In the genomic region with DNA sequence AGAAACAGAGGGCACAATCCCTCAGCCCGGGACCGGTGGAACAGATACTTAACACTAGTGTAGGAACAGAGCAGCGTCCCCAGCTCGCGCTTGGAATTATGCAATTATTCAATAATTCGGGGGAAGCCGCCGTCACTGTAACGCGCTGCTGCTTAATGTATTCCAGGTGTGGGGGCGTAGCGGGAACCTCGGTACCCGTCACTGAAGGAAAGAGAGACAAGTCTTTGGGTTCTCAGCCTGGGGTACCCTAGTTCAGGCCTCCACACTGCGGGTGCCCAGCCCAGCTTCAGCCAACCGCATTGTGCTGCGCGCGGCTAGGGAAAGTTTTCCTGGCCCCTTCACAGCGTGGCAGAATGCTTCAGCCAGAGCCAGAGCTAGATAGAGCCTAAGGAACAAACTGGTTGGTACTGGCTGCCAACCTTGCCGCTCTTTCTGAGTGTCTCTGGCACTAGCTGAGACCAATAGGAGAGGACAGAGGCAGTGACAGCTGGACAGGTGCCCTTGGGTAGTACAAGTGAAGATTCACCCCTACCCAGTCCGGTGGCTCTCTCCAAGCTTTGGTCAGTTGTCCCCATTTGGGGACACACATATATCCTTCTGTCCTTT, we compare ENCODE assay signal across 8 mouse cellular contexts. TPM values are rescaled to one million over a fixed set of nuclear protein-coding genes. Genes with fewer than 3 reads are reported as not detected.
DNase-seq lines count a peak whose midpoint lies in the region; ATAC-seq lines count a peak whose summit lies in the region.

No protein-coding gene starts in this region.

- H3K9me3 ChIP-seq in lung, embryonic 15.5 days: no peaks in the 10 kb centered on the region
- no peaks in the 10 kb centered on the region for H3K9me3 ChIP-seq in forebrain, embryonic 10.5 days
- no peaks in the 10 kb centered on the region for H3K9me3 ChIP-seq in liver, embryonic 12.5 days (replicated peaks)
- H3K9me3 ChIP-seq in stomach, embryonic 16.5 days (replicated peaks; ENCODE audit: control insufficient read depth, low read length): no peaks in the 10 kb centered on the region

- H3K27ac ChIP-seq in lung, embryonic 15.5 days: no peak overlapping the region
- H3K27ac ChIP-seq in forebrain, embryonic 10.5 days: no peak overlapping the region
- no peak overlapping the region for H3K27ac ChIP-seq in liver, embryonic 12.5 days
- no peak overlapping the region for H3K27ac ChIP-seq in stomach, embryonic 16.5 days (ENCODE audit: low read length)

- H3K9ac ChIP-seq in lung, embryonic 15.5 days: no peak overlapping the region
- no peak overlapping the region for H3K9ac ChIP-seq in liver, embryonic 12.5 days
- H3K9ac ChIP-seq in stomach, embryonic 16.5 days (ENCODE audit: low read length): peak overlapping the region; percentile 16

- H3K4me3 ChIP-seq in lung, embryonic 15.5 days: peak overlapping the region; percentile 37
- peak overlapping the region; percentile 55 for H3K4me3 ChIP-seq in forebrain, embryonic 10.5 days
- H3K4me3 ChIP-seq in liver, embryonic 12.5 days: peak overlapping the region; percentile 32; the same call in 1 of the 2 replicates
- H3K4me3 ChIP-seq in stomach, embryonic 16.5 days (replicated peaks; ENCODE audit: low read length): peak overlapping the region; percentile 49

- WGBS in lung, embryonic 15.5 days: 7% methylated on average over 22 of the region's 22 CpGs
- 5% methylated on average over 22 of the region's 22 CpGs for WGBS in forebrain, embryonic 10.5 days
- 12% methylated on average over 22 of the region's 22 CpGs for WGBS in liver, embryonic 12.5 days (ENCODE audit: insufficient replicate concordance)
- 10% methylated on average over 22 of the region's 22 CpGs for WGBS in stomach, embryonic 16.5 days

- peaks cover 35% of the 10 kb centered on the region for H3K27me3 ChIP-seq in lung, embryonic 15.5 days
- H3K27me3 ChIP-seq in forebrain, embryonic 10.5 days (ENCODE audit: poor library complexity, severe bottlenecking): peaks cover 60% of the 10 kb centered on the region
- peaks cover 71% of the 10 kb centered on the region for H3K27me3 ChIP-seq in liver, embryonic 12.5 days (replicated peaks)
- H3K27me3 ChIP-seq in stomach, embryonic 16.5 days (ENCODE audit: control insufficient read depth, insufficient read depth, low read length): peaks cover 27% of the 10 kb centered on the region

- intact Hi-C loops in heart, postnatal 14 days (cut with DNase I): no loop called here

- DNase-seq in lung, postnatal 25 days (ENCODE audit: low spot score): no peak
- DNase-seq in forebrain, embryonic 10.5 days (ENCODE audit: extremely low spot score, low spot score): peak; percentile 19
- DNase-seq in heart, postnatal 14 days: peak; percentile 24 to 38
- no peak for DNase-seq in thymus, postnatal 36 days
- DNase-seq in thymus, postnatal 10 days (ENCODE audit: low spot score in 2 of 2): no peak

- peak overlapping the region; percentile 85 for H3K4me2 ChIP-seq in lung, embryonic 15.5 days
- H3K4me2 ChIP-seq in liver, embryonic 12.5 days: peak overlapping the region; percentile 55
- H3K4me2 ChIP-seq in stomach, embryonic 16.5 days (ENCODE audit: low read depth, low read length): peak overlapping the region; percentile 92

- H3K4me1 ChIP-seq in lung, embryonic 15.5 days: peaks cover 19% of the 10 kb centered on the region
- H3K4me1 ChIP-seq in forebrain, embryonic 10.5 days: peaks cover 24% of the 10 kb centered on the region
- no peaks in the 10 kb centered on the region; the same call in 1 of the 2 replicates for H3K4me1 ChIP-seq in liver, embryonic 12.5 days
- peaks cover 14% of the 10 kb centered on the region for H3K4me1 ChIP-seq in stomach, embryonic 16.5 days (ENCODE audit: control insufficient read depth, insufficient read depth, low read length)

- ATAC-seq in lung, embryonic 15.5 days (ENCODE audit: borderline replicate concordance, extremely low read depth, low FRiP score, low TSS enrichment): no peak
- no peak for ATAC-seq in liver, embryonic 12.5 days
- no peak for ATAC-seq in stomach, embryonic 16.5 days (ENCODE audit: insufficient read depth, low FRiP score)

- no peaks in the 10 kb centered on the region for H3K36me3 ChIP-seq in lung, embryonic 15.5 days
- no peaks in the 10 kb centered on the region for H3K36me3 ChIP-seq in forebrain, embryonic 10.5 days (replicated peaks)
- H3K36me3 ChIP-seq in liver, embryonic 12.5 days: no peaks in the 10 kb centered on the region
- no peaks in the 10 kb centered on the region for H3K36me3 ChIP-seq in stomach, embryonic 16.5 days (ENCODE audit: control insufficient read depth, insufficient read depth, low read length)

RNA-seq across cellular contexts. Expression of gene Itga11, which starts 1.0 kb away (rescaled TPM):
- 0.45 and 0.47 TPM in 2 replicates for polyA plus RNA-seq in lung, embryonic 15.5 days (2015; fragmentation: Nextera tagmentation; extraction: Ambion mirVana)
- 1.2 and 1.4 TPM in 2 replicates for polyA plus RNA-seq in forebrain, embryonic 10.5 days (2016; fragmentation: Nextera tagmentation; extraction: Ambion mirVana)
- total RNA-seq in heart, postnatal 14 days (2021): 1 to 10 TPM; 1.6 to 2.1 TPM
- 0.12 and 0.21 TPM in 2 replicates for polyA plus RNA-seq in liver, embryonic 12.5 days (2016; fragmentation: Nextera tagmentation; extraction: Ambion mirVana)
- 1.6 and 1.7 TPM in 2 replicates for polyA plus RNA-seq in stomach, embryonic 16.5 days (2015; fragmentation: Nextera tagmentation; extraction: Ambion mirVana)

Comparison
In these comparisons a context has a peak if more than half of its experiments do, and no peak if none do; other contexts are left out.
1. DNase-seq: peak in forebrain, embryonic 10.5 days (single experiment) and heart, postnatal 14 days (2 of 2); none in lung, postnatal 25 days (single experiment), thymus, postnatal 36 days (0 of 2) and thymus, postnatal 10 days (0 of 2).
2. Peak in every context shown above with its lines, with median percentiles within 50 percentile points of each other: H3K4me2 ChIP-seq and H3K4me3 ChIP-seq.